Mouse (Mus musculus) midbrain, embryonic 11.5 days (tissue): Measurements from ENCODE around the gene Erap1. TPM values are rescaled to one million over a fixed set of nuclear protein-coding genes. Genes with fewer than 3 reads are reported as not detected.
"Not testable (repeated sequence)": the region's sequence is repeated elsewhere in the genome, so short reads cannot be mapped to it uniquely, and the experiment has no call there.

ENCODE experiments used
- ATAC-seq: fragments of 200-750 bp; cut with Nextera tagmentation; 2 replicates; pipeline ENCODE4 v1.8.0; 2017; ENCODE audit warnings: moderate TSS enrichment, moderate library complexity; ENCODE audit not compliant: low FRiP score
- DNase-seq: peaks from one replicate; pipeline ENCODE4 v3.0.0; 2015; ENCODE audit warnings: low spot score; ENCODE audit errors: missing footprints
- H3K27ac ChIP-seq: fragments of 300-500 bp; sonication (generic); 2 replicates; pipeline ENCODE4 v1.5.1; 2014; ENCODE audit warnings: low read depth, low read length
- H3K27me3 ChIP-seq: fragments of 300-500 bp; sonication (generic); 2 replicates; pipeline ENCODE4 v1.6.1; 2014; ENCODE audit warnings: mild to moderate bottlenecking, low read length, moderate library complexity, mixed read lengths; ENCODE audit not compliant: control insufficient read depth, insufficient read depth
- H3K36me3 ChIP-seq: fragments of 300-500 bp; sonication (generic); 2 replicates; pipeline ENCODE4 v1.6.1; 2014; ENCODE audit warnings: mild to moderate bottlenecking, low read length, moderate library complexity, mixed read lengths; ENCODE audit not compliant: control insufficient read depth, insufficient read depth
- H3K4me1 ChIP-seq: fragments of 300-500 bp; sonication (generic); 2 replicates; pipeline ENCODE4 v1.6.1; 2014; ENCODE audit warnings: low read length; ENCODE audit not compliant: control insufficient read depth, insufficient read depth
- H3K4me2 ChIP-seq: fragments of 300-500 bp; sonication (generic); 2 replicates; pipeline ENCODE4 v1.6.1; 2014; ENCODE audit warnings: mild to moderate bottlenecking, moderate library complexity
- H3K4me3 ChIP-seq: fragments of 300-500 bp; sonication (generic); 2 replicates; pipeline ENCODE4 v1.5.1; 2014; ENCODE audit warnings: low read depth, low read length
- H3K9ac ChIP-seq: fragments of 300-500 bp; sonication (generic); 2 replicates; pipeline ENCODE4 v1.6.1; 2014; ENCODE audit warnings: low read length
- H3K9me3 ChIP-seq: fragments of 300-500 bp; sonication (generic); 2 replicates; pipeline ENCODE4 v1.6.1; 2016; ENCODE audit warnings: low read length; ENCODE audit not compliant: control insufficient read depth
- WGBS: fragments of 180-500 bp; shearing (Covaris S2); extraction: QIAGEN DNeasy Blood & Tissue Kit; methylation state at CpG from one replicate; pipeline ENCODE4 v1.1.7; 2014; 5-methylcytosine and 5-hydroxymethylcytosine counted together
- polyA plus RNA-seq: library from polyadenylated mRNA; unstranded; fragments of >200 nt; fragmentation: Nextera tagmentation; extraction: Ambion mirVana; gene quantifications from 2 replicates; pipeline ENCODE4 v1.2.1, GENCODE M21; 2014

Gene Erap1
- polyA plus RNA-seq: 4.6 and 6.0 TPM in 2 replicates

DNA sequence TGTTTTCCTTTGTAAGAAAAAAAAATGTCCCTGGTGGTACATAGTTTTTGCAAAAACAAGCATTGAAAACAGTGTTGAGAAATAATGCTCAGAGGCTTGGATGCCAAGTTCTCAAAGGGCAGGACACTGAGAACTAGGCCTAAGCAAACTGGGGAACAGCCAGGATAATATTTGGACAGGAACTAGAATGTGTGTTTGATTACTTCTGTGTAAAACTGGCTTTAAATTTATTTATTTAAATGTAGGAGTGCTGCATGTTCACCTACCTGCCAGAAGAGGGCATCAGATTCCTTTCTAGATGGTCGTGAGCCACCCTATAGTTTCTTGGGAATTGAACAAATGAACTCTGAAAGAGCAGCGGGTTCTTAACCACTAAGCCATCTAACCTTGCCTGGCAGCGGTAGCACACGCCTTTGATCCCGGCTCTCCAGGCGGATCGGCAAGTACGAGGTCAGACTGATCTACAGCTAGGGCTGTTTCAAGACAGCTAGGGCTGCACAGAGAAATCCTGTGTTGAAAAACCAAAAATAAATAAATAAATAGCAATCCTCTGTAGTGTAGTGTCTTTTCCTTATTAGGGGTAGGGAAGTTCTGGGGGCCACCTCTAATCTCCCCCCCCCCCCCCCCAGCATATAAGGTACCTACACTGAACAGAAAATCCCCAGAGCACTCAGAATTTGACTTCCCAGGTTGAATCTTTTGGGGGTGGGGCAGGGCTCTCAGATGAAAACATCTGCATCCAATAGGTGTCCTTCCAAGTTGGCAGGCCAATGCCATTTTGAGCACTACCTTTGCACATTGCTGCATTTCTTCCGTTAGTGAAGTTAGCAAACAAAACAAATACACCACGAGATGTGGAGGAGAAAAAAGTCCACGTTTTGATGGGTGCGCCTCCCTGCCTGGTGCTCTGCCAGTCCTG lies at the start of gene Erap1:
Gene Erap1, plus strand, starts transcription at position 776 of the 919 bp plus-strand sequence.
- peak within 1 kb of the TSS; percentile 73 for H3K27ac ChIP-seq
- peak; percentile 92 for DNase-seq
- peak; percentile 72 for ATAC-seq
- H3K4me2 ChIP-seq: peak within 1 kb of the TSS; percentile 81
- peak within 1 kb of the TSS; percentile 71 for H3K4me3 ChIP-seq
- H3K9me3 ChIP-seq: no peaks in the 10 kb centered on the region
- H3K27me3 ChIP-seq: no peaks in the 10 kb centered on the region
- no peaks in the 10 kb centered on the region for H3K36me3 ChIP-seq
- peaks cover 6% of the 10 kb centered on the region; the same call in 1 of the 2 replicates for H3K4me1 ChIP-seq
- WGBS: 1% methylated on average over 12 of the region's 12 CpGs
- H3K9ac ChIP-seq: peak within 1 kb of the TSS; percentile 95

DNA sequence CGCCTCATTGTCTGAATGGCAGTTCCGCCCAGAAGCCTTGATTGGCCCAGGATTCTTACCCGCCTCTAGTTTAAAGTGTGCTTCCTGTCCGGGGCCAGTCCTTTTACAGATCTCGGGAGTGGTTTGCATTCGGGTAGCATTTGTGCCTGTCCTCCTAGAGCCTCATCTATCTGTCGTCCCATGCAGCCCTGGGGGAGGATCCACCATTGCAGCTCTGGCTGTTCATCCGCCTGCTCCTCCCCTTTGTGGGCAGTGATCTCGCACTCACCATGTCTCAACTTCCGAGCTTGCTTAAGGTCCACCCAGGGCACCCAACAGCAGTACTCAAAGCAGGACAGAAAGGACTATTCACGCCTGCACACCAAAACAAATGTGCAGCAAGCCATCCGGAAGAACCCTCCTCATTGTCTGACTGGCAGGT lies 48.0 kb upstream of the Erap1 start:
- DNase-seq, H3K4me3 ChIP-seq, H3K4me1 ChIP-seq, H3K36me3 ChIP-seq, H3K9me3 ChIP-seq, H3K9ac ChIP-seq, H3K4me2 ChIP-seq, ATAC-seq, H3K27ac ChIP-seq, H3K27me3 ChIP-seq: not testable (repeated sequence)
- 72% methylated on average over 12 of the region's 12 CpGs for WGBS

DNA sequence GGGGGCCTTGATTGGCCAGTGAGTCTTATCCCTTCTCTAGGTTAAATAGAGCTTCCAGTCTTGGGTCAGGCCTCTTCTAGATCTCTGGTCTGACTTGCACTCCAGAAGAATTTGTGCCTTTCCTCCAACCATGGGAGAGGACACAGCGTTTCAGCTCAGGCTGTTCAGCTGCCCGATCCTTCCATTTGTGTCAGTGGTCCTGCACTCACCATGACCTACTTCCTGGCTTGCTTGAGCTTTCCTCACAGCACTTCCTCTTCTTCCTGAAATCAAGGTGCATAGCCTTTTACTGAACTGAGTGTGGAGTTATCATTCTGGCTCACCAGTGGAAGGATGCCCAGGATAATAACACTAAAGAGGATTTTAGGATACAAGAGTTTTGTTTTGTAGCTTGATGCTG lies 47.5 kb upstream of the Erap1 start:
- H3K4me2 ChIP-seq, H3K27ac ChIP-seq, H3K4me3 ChIP-seq, DNase-seq, H3K4me1 ChIP-seq, H3K9ac ChIP-seq, H3K9me3 ChIP-seq, H3K27me3 ChIP-seq, H3K36me3 ChIP-seq, ATAC-seq: not testable (repeated sequence)
- WGBS: 85% methylated on average over 2 of the region's 2 CpGs

DNA sequence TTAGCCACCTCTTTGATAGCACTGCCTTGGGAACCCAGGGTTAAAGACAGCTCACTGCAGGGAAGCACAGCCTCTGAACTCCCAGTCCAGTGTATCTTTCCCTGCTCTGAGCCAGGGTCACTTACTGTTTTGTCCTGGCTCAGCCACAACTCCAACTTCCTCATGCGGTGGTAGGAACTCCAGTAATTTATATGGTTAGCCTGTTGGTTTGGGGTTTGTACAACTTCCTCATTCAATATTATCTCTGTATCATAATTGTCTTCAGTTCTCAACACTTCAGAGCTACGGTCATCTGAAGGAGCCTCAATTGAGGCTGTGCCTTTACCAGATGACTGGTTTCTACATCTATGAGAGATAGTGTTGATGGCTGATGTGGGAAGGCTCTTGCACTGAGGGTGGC lies 42.3 kb upstream of the Erap1 start:
- H3K9ac ChIP-seq, H3K36me3 ChIP-seq, ATAC-seq, H3K4me2 ChIP-seq, H3K4me3 ChIP-seq, H3K27ac ChIP-seq, H3K9me3 ChIP-seq, H3K4me1 ChIP-seq, H3K27me3 ChIP-seq, DNase-seq: not testable (repeated sequence)
- 90% methylated on average over 2 of the region's 2 CpGs for WGBS

DNA sequence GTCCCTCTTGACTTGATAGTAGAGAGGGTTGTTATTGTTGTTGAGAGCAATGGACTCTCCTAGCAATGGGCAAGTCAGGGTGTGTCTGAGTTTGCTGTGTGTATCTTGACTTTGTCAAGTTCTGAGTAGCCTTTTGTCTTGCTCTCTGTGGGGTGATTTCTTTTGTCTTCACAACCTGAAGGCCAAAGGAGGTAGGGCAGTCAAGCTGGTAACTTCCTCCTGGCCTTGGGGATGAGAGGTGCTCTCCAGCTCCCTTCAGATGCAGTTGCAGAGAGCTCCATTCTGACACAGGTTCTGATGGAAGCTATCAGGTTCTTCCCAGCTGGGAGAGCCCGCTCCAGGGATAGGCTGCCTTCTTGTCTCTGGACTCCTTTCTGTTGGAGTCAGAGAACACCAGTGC lies 37.6 kb upstream of the Erap1 start:
- not testable (repeated sequence) for H3K27me3 ChIP-seq, H3K36me3 ChIP-seq, H3K27ac ChIP-seq, H3K4me1 ChIP-seq, H3K4me2 ChIP-seq, ATAC-seq, H3K9ac ChIP-seq, DNase-seq, H3K4me3 ChIP-seq, H3K9me3 ChIP-seq
- no CpG with 5 or more reads among the region's 1 CpGs for WGBS

DNA sequence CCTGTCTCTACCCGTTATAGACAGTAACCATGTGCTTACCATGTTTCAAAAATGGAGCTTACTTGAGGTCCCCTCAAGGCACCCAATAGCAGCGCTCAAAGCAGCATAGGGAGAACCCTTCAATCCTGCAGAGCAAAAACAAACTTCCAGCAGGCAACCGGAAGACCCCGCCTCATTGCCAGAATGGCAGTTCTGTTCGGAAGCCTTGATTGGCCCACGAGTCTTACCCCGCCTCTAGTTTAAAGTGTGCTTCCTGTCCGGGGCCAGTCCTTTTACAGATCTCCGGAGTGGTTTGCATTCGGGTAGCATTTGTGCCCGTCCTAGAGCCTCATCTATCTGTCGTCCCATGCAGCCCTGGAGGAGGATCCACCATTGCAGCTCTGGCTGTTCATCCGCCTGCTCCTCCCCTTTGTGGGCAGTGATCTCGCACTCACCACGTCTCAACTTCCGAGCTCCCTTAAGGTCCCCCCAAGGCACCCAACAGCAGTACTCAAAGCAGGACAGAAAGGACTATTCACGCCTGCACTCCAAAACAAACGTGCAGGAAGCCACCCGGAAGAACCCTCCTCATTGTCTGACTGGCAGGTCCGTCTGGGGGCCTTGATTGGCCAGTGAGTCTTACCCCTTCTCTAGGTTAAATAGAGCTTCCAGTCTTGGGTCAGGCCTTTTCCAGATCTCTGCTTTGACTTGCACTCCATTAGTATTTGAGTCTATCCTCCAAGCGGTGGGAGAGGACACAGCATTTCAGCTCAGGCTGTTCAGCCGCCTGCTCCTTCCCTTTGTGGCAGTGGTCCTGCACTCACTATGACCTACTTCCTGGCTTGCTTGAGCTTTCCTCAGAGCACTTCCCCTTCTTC lies 22.0 kb upstream of the Erap1 start:
- Histone ChIP-seq H3K4me2 (peak overlapping the region; percentile 29), H3K27ac (peak overlapping the region; percentile 55; the same call in 1 of the 2 replicates), H3K4me3 (peak overlapping the region; percentile 32), H3K9ac (peak overlapping the region; percentile 60)
- not testable (repeated sequence) for H3K27me3 ChIP-seq, H3K36me3 ChIP-seq, H3K4me1 ChIP-seq, H3K9me3 ChIP-seq
- 17% methylated on average over 22 of the region's 22 CpGs for WGBS
- ATAC-seq: peak; percentile 98
- DNase-seq: peak; percentile 94

DNA sequence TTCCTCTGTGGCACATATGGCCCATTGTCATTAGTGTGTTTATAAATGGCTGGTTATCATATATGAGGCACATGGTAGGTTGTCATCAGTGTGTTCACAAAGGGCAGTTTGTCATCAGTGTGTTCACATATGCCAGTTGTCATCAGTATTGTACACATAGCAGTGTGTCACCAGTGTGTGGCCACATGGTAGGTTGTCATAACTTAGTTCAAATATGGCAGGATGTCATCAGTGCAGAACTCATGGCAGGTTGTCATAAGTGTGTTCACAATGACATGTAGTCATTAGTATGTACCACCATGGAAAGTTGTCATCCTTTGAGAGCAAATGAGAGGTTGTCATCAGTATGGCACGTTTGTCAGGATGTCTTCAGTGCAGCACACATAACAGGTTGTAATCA lies 7.0 kb upstream of the Erap1 start:
- no peak overlapping the region for H3K27ac ChIP-seq
- no peaks in the 10 kb centered on the region for H3K4me1 ChIP-seq
- 67% methylated on average over 1 of the region's 1 CpGs for WGBS
- H3K9ac ChIP-seq: no peak overlapping the region
- H3K27me3 ChIP-seq: no peaks in the 10 kb centered on the region
- H3K4me2 ChIP-seq: no peak overlapping the region
- H3K9me3 ChIP-seq: no peaks in the 10 kb centered on the region
- ATAC-seq: no peak
- H3K4me3 ChIP-seq: no peak overlapping the region
- DNase-seq: no peak
- no peaks in the 10 kb centered on the region for H3K36me3 ChIP-seq

DNA sequence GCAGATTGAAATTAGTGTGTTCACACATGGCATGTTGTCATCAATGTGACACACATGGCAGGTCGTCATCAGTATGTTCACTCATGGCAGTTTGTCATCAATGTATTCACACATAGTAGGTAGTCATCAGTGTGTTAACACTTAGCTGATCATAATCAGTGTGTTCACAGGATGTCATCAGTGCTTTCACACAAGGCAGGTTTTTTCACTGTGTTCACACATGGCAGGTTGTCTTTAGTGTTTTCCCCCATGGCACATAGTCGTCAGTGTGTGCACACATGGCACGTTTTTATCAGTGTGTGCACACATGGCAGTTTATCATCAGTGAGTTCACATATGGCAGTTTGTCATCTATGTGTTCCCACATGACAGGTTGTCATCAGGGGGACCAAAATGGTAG lies 6.5 kb upstream of the Erap1 start:
- no peak for DNase-seq
- H3K4me1 ChIP-seq: no peaks in the 10 kb centered on the region
- H3K9me3 ChIP-seq: no peaks in the 10 kb centered on the region
- ATAC-seq: no peak
- H3K27ac ChIP-seq: no peak overlapping the region
- H3K4me3 ChIP-seq: no peak overlapping the region
- WGBS: 82% methylated on average over 3 of the region's 3 CpGs
- no peak overlapping the region for H3K4me2 ChIP-seq
- H3K36me3 ChIP-seq: no peaks in the 10 kb centered on the region
- no peaks in the 10 kb centered on the region for H3K27me3 ChIP-seq
- no peak overlapping the region for H3K9ac ChIP-seq
